Mouse (Mus musculus) urinary bladder, postnatal 25 days (tissue): ENCODE measurements at regions not wholly inside any gene's neighbourhood (a gene's known extent, or its start where the extent isn't known, plus 50 kb on each side); places are given as distances from the start of the nearest gene placed in this dataset.

Experiments
- DNase-seq: peaks from one replicate; pipeline ENCODE4 v3.0.0; 2022; ENCODE audit warnings: low spot score

DNA sequence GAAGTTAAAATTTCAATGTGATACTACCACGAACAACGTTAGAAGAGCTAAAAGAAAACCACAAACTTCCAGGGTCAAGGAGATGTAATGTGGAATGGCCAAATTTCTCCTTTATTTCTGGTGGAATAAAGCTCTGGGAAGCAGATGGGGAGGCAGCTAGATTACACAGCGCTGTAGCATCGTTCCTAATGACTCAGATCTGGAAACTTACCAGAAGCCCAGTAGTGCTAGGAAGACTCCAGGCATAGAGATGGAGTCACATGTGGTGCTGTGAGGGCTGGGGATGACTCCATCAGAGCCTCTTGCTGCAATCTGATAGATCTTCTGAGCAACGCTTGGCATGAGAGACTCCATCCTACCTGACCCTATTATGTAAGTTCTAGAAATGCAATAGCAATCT lies 136.4 kb upstream of the Myt1l start:
- no peak for DNase-seq

- no peak for DNase-seq
Observed at GRCm38 (mm10) chr12:29394271-29394670, 133.9 kb upstream of the Myt1l start.

DNA sequence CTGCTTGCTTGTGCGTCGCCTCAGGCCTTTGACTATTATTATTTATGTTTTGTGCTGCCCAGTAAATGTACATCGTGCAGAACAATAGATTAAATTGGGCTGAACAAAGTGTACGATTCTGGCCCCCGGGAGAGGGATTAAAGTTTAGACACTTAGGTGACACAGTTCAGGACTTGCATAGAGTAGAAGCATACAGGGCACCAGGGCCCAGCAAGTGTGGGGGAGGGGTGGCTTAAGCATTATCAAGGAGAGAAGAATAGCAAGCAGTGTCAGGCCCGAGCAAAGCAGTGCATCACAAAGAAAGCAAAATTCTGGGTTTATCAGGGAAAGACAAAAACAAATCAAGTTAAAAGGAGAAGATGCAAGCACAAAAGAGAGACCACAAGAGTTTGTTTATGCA lies 133.3 kb upstream of the Myt1l start:
- DNase-seq = no peak

- no peak for DNase-seq
Observed at GRCm38 (mm10) chr12:29395401-29395982, 132.7 kb upstream of the Myt1l start.

DNA sequence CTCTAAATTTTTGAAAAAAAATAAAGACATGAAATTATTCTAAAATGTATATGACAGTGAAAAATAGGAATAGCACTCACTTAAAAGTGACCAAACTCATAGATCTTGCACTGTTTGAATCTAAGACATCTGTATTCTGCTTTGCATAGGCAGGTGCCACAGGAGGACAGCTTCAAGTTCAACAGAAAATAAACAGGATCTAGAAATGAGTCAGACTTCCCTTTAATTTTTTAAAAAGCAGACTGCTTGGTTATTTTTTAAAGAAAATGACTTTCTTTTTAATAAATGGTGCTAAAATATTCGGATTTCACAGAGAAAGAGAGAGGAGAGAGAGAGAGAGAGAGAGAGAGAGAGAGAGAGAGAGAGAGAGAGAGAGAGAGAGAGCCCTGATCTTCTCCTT lies 123.8 kb upstream of the Myt1l start:
- DNase-seq = no peak

GRCm38 (mm10) chr12:29409336-29410055 lies 118.7 kb upstream of the Myt1l start:
- DNase-seq = no peak

- no peak for DNase-seq
Observed at GRCm38 (mm10) chr12:29433936-29434335, 94.2 kb upstream of the Myt1l start.

GRCm38 (mm10) chr12:29439343-29440019 lies 88.7 kb upstream of the Myt1l start:
- DNase-seq = no peak

GRCm38 (mm10) chr12:29465201-29465600 lies 63.0 kb upstream of the Myt1l start:
- peak; percentile 52 for DNase-seq
